Mouse (Mus musculus): ENCODE measurements around the gene Tspan14. TPM values are rescaled to one million over a fixed set of nuclear protein-coding genes. Genes with fewer than 3 reads are reported as not detected.

Gene Tspan14
- polyA plus RNA-seq, 1 experiment from 2014 or later: 44.6 TPM

DNA sequence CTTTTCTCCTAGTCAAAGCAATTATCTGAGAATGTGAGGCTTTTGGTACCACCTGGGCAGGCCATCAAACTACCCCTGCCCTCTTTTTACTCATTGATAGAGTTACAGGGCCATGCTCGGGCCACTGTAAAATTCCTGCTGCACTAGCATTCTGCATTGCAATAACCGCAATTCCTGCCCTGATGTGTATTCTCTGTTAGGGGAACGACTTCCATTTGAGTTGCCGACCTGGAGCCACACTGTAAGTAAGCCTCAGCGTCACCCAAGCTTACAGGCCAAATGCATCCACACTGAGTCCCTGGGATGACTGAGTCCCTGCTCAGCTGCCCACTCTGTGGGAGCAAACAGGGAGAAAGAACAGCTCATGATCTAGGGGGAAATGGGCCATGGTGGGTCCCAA, 35.0 kb upstream of the Tspan14 start:
- Histone ChIP-seq H3K4me1 (peaks cover 35% of the 10 kb centered on the region), H3K27me3 (replicated peaks) (no peaks in the 10 kb centered on the region), H3K36me3 (peaks cover 81% of the 10 kb centered on the region), H3K27ac (no peak overlapping the region), H3K9me3 (replicated peaks) (no peaks in the 10 kb centered on the region), H3K4me3 (no peak overlapping the region), H3K9ac (no peak overlapping the region), H3K4me2 (no peak overlapping the region)
- WGBS (ENCODE audit: insufficient replicate concordance): 79% methylated on average over 5 of the region's 5 CpGs
- ATAC-seq: no peak

DNA sequence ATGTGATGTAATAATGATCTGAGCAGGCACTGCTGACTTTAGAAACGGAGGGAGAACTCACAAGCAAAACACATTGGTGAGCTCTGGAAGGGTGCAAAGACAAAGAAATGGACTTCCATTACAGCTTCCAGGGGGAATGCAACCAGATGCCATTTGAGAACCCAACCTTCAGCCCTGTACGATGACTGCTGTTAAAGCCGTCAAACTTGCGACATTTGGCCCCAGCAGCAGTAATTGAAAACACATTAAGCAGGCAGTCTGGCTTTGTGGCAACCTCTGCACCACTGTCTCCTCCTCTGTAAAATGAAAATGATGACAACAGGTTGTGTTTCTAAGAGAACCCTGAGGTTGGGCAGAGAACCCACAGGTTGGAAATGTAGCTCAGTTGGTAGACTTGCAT, 34.2 kb upstream of the Tspan14 start:
- WGBS (ENCODE audit: insufficient replicate concordance): 81% methylated on average over 4 of the region's 4 CpGs
- Histone ChIP-seq H3K4me2 (no peak overlapping the region), H3K27me3 (replicated peaks) (no peaks in the 10 kb centered on the region), H3K4me3 (no peak overlapping the region), H3K27ac (no peak overlapping the region), H3K9me3 (replicated peaks) (no peaks in the 10 kb centered on the region), H3K4me1 (peaks cover 28% of the 10 kb centered on the region), H3K36me3 (peaks cover 88% of the 10 kb centered on the region), H3K9ac (no peak overlapping the region)
- ATAC-seq: no peak

DNA sequence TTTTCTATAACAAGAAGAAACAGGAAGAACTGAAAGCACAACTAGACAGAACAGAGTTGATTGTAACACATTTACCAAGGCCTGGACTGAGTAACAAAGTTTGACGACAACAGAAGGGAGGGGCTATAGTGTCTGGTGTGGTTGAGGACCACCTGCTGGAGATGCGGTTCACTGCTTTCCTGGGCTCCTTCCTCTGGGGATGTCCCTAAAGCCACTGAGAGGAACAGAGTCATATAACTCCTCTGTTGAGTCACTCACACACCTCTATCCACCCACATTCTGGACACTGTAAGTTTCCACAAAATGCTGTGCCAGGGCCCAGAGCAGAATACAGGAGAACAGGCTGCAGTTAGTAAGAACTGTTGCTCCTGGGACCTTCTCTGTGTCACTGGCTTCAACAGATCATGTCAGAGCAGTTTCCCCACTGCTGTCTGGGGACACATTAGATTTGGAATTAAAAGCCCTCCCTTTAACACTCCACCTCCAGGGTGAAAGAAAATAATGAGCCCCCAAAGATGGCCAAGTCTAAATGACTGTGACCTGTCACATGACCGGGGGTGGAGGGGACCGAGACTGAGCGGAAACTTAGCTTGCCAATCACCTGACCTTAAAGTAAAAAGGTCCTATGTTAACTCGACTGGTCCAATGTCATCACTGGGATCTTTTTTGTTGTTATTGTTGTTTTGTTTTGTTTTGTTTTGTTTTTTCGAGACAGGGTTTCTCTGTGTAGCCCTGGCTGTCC, 33.5 kb upstream of the Tspan14 start:
- Histone ChIP-seq H3K9me3 (replicated peaks) (no peaks in the 10 kb centered on the region), H3K9ac (no peak overlapping the region), H3K27me3 (replicated peaks) (no peaks in the 10 kb centered on the region), H3K36me3 (peaks cover 96% of the 10 kb centered on the region), H3K4me2 (no peak overlapping the region), H3K4me3 (no peak overlapping the region), H3K4me1 (peaks cover 25% of the 10 kb centered on the region), H3K27ac (no peak overlapping the region)
- ATAC-seq: no peak
- WGBS (ENCODE audit: insufficient replicate concordance): 77% methylated on average over 7 of the region's 7 CpGs

DNA sequence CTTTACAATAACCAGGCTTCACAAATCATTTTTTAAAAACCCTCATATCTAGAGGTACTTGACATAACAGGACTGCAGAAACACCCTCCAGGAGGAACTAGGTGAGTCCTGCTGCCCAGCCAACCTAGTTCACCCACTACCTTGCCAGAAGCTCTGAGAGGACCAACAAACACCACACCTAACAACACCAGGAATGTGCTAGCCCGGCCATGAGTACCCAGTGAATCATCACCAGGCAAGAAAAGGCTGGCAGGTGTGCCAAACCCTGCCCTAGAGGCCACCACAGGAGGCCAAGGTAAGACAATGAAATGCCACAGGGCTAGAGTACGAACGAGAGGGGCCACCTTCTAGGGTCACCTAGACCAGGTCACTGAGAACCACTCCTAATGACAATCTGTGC, 29.6 kb upstream of the Tspan14 start:
- Histone ChIP-seq H3K27ac (no peak overlapping the region; the same call in 1 of the 2 replicates), H3K27me3 (replicated peaks) (no peaks in the 10 kb centered on the region), H3K4me1 (peaks cover 44% of the 10 kb centered on the region), H3K9me3 (replicated peaks) (no peaks in the 10 kb centered on the region), H3K9ac (no peak overlapping the region), H3K4me3 (no peak overlapping the region), H3K36me3 (peaks cover 78% of the 10 kb centered on the region), H3K4me2 (no peak overlapping the region)
- no peak for ATAC-seq
- 81% methylated on average over 3 of the region's 3 CpGs for WGBS (ENCODE audit: insufficient replicate concordance)

DNA sequence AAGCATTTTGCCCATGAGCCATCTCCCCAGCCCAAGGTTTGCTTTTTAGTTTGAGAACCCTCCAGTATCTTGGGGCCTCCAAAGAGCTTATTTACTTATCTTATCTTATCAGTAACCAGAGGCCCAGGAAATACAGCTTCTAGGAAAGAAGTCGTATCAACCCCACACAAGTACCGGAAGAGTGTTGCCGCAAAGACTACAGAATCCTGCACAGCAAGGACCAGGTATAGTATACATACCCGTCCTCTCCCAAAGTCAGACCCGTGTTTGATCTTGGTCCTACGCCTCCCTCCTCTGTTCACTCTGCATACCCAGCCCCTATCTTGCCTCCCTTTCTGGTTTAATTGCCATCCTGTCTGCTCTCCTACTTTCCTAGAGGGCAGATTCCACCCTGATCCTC, 25.9 kb upstream of the Tspan14 start:
- ATAC-seq: peak; percentile 89
- Histone ChIP-seq H3K9ac (peak overlapping the region; percentile 68), H3K4me1 (peaks cover 78% of the 10 kb centered on the region), H3K4me3 (peak overlapping the region; percentile 44), H3K9me3 (replicated peaks) (no peaks in the 10 kb centered on the region), H3K27ac (peak overlapping the region; percentile 92), H3K27me3 (replicated peaks) (no peaks in the 10 kb centered on the region), H3K4me2 (peak overlapping the region; percentile 66), H3K36me3 (peaks cover 41% of the 10 kb centered on the region)
- WGBS (ENCODE audit: insufficient replicate concordance): 2% methylated on average over 6 of the region's 6 CpGs

DNA sequence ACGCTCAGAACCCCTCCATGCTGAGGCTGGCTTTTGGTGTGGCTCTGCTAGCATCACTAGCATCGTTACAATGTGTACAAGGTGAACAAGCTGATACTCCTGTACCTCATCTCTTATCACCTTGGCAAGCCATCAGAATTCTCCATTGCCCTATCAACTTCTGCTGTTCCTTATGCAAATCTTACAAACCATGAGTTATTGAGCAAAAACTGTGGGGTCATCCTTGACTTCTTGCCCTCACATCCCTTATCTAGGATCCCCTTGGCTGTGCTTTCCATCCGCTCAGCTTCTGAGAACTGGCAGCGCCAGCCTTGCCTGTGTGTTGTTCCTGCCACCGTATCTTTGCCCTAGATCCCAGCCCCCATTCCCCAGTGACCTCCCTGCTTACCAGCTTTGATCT, 22.2 kb upstream of the Tspan14 start:
- ATAC-seq: peak; percentile 46; the same call in 1 of the 2 replicates
- WGBS (ENCODE audit: insufficient replicate concordance): 40% methylated on average over 5 of the region's 5 CpGs
- H3K27me3 ChIP-seq (replicated peaks): no peaks in the 10 kb centered on the region
- peak overlapping the region; percentile 44 for H3K9ac ChIP-seq
- H3K9me3 ChIP-seq (replicated peaks): no peaks in the 10 kb centered on the region
- peaks cover 60% of the 10 kb centered on the region for H3K4me1 ChIP-seq
- H3K36me3 ChIP-seq: peaks cover 5% of the 10 kb centered on the region
- no peak overlapping the region for H3K4me3 ChIP-seq
- peak overlapping the region; percentile 75 for H3K27ac ChIP-seq
- peak overlapping the region; percentile 66 for H3K4me2 ChIP-seq

DNA sequence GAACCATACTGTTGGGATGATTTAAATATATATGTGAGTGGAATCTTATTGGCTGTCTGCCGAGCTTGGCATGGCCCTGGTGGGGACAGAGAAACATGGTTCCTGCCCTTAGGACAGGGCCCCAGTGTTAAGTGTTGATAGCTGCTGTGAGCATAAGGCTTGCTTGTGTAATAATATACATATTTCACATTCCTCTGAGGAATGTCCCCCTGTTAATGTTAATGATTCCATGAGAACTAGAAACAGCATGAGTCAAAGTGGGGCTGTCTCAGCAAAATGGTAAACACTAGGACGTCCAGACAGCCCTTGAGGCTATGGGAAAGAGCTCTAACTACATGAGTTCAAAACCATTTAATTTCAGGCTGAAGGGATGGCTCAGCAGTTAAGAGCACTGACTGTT, 20.6 kb upstream of the Tspan14 start:
- H3K9ac ChIP-seq: no peak overlapping the region
- H3K4me3 ChIP-seq: no peak overlapping the region
- H3K4me2 ChIP-seq: no peak overlapping the region
- peaks cover 44% of the 10 kb centered on the region for H3K4me1 ChIP-seq
- no peaks in the 10 kb centered on the region for H3K27me3 ChIP-seq (replicated peaks)
- H3K27ac ChIP-seq: no peak overlapping the region
- no peak for ATAC-seq
- H3K36me3 ChIP-seq: no peaks in the 10 kb centered on the region
- H3K9me3 ChIP-seq (replicated peaks): no peaks in the 10 kb centered on the region
- 83% methylated on average over 2 of the region's 2 CpGs for WGBS (ENCODE audit: insufficient replicate concordance)

DNA sequence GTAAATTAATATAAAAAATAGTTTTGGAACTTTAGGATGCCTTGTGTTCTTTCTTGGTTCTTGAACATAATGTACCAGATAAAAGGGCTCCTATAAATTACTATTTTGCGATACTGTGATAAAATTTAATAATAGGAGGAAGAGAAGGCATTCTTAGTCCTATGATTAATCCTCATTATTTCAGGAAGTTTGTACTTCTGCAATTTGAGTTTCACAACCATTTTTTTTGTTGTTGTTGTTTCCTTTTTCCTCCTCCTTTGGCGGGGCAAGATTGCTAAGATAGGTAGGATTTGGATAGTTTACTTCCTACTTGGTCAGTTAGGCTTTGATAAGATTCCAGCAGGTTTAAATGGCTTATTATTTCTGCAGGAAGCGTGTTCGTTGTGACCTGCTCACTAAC, 19.0 kb upstream of the Tspan14 start:
- ATAC-seq: no peak
- no peak overlapping the region for H3K9ac ChIP-seq

DNA sequence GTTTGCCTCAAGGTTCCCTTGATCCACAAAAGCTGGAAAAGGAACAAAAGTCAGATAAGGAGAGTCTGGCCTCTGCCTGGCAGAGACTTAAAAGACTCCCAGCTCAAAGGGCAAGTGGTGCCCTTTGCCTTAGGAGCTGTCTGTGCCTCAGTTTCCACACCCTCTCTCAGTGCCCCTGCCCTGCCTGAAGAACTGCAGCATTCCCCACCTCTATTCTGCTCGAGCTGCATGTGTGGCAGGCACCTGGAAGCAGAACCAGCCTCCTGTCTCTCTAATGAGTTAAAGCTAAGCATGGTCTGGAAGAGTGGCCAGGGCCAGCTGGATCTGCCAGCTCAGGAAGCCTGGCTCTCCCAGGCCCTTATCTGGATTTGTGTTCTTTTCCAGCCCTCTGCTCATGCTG, 13.1 kb upstream of the Tspan14 start:
- ATAC-seq: no peak
- Histone ChIP-seq H3K4me1 (peaks cover 12% of the 10 kb centered on the region), H3K9me3 (replicated peaks) (no peaks in the 10 kb centered on the region), H3K27me3 (replicated peaks) (no peaks in the 10 kb centered on the region), H3K4me3 (no peak overlapping the region), H3K27ac (0 out of 2 replicates have a peak overlapping the region, but pooled peaks have one; percentile 39), H3K4me2 (no peak overlapping the region), H3K36me3 (no peaks in the 10 kb centered on the region), H3K9ac (no peak overlapping the region)
- 39% methylated on average over 1 of the region's 1 CpGs for WGBS (ENCODE audit: insufficient replicate concordance)

More for the DNA sequence above, 19.0 kb upstream of the Tspan14 start:
- no peak overlapping the region for H3K4me3 ChIP-seq
- peaks cover 28% of the 10 kb centered on the region for H3K4me1 ChIP-seq
- H3K27ac ChIP-seq: no peak overlapping the region
- 68% methylated on average over 4 of the region's 4 CpGs for WGBS (ENCODE audit: insufficient replicate concordance)
- H3K9me3 ChIP-seq (replicated peaks): no peaks in the 10 kb centered on the region
- no peak overlapping the region for H3K4me2 ChIP-seq
- no peaks in the 10 kb centered on the region for H3K27me3 ChIP-seq (replicated peaks)
- H3K36me3 ChIP-seq: no peaks in the 10 kb centered on the region

DNA sequence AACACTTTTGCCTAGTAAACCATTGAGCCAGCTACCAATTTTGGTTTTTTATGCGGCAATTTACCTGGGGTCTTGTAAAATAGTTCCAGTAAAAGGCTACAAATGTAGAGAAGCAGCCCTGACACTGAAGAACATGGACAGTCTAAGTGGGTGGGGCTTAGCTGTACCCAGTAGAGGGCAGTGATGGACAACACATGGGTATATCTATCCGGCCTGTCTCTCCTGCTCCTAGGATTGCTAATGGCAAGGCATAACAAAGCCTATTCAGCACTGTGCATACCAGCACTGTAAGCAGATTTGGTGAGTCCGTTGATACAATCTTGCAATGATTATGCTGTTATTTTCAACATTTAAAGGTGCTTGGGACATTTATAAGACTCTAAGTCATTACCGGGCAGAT, 12.4 kb upstream of the Tspan14 start:
- WGBS (ENCODE audit: insufficient replicate concordance): 46% methylated on average over 4 of the region's 4 CpGs
- Histone ChIP-seq H3K36me3 (no peaks in the 10 kb centered on the region), H3K4me3 (no peak overlapping the region), H3K4me1 (peaks cover 12% of the 10 kb centered on the region), H3K4me2 (no peak overlapping the region), H3K9ac (no peak overlapping the region), H3K27ac (no peak overlapping the region), H3K9me3 (replicated peaks) (no peaks in the 10 kb centered on the region), H3K27me3 (replicated peaks) (no peaks in the 10 kb centered on the region)
- ATAC-seq: peak; percentile 84

DNA sequence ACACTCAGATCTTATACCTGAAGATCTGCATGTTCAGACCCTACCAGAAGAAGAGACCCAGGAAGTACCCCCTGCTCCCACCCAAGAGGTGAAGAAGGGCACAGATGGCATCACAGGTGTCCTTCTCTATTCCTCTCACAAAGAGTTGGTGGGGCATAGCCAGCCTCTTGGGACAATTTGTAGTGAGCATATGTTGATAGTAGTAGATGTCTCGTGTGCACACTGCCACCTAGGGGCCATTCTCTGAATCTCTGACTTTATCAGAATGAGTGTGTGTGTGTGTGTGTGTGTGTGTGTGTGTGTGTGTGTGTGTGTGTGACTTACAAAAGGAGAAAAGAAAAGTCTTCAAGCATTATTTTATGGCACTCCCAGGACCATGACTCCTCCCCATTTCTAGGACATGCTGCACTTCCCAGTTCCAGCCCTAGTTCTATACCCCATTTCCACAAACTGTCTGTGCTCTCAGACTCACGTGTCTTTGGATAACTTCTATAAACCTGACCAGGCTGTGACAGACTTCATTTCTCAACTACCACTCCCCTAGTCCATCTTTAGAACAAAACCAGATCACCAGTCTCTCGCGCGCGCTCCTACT, 8.6 kb upstream of the Tspan14 start:
- Histone ChIP-seq H3K36me3 (no peaks in the 10 kb centered on the region), H3K27me3 (replicated peaks) (0 out of 2 replicates have a peak, but pooled peaks cover 3% of the 10 kb centered on the region), H3K4me2 (no peak overlapping the region), H3K4me1 (peaks cover 17% of the 10 kb centered on the region), H3K9ac (no peak overlapping the region), H3K9me3 (replicated peaks) (no peaks in the 10 kb centered on the region), H3K27ac (no peak overlapping the region), H3K4me3 (no peak overlapping the region)
- peak; percentile 62 for ATAC-seq
- WGBS (ENCODE audit: insufficient replicate concordance): 70% methylated on average over 6 of the region's 6 CpGs

DNA sequence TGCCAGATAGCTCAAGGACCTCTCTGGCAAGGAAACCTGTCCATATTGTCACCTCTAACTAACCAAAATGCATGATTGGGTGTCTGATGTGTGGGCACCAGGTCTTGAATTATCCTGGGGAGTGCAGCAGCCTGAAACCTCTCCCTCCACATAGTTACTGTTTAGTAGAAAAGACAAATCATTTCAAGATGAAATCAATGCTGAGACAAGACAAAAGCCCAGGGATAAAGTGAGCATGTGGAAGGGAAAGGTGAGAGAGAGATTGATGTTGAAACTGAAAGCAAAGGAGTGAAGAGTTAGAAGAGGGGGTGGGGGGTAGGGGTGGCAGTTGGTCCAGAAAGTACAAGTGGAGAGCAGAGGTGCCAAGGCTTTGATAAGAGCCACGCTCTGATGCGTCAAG, 1.4 kb upstream of the Tspan14 start:
- ATAC-seq: no peak
- H3K4me3 ChIP-seq: no peak overlapping the region
- peaks cover 56% of the 10 kb centered on the region for H3K4me1 ChIP-seq
- no peaks in the 10 kb centered on the region for H3K36me3 ChIP-seq
- H3K27me3 ChIP-seq (replicated peaks): no peaks in the 10 kb centered on the region
- H3K9me3 ChIP-seq (replicated peaks): no peaks in the 10 kb centered on the region
- peak overlapping the region; percentile 95 for H3K4me2 ChIP-seq
- no peak overlapping the region for H3K9ac ChIP-seq
- 38% methylated on average over 2 of the region's 2 CpGs for WGBS (ENCODE audit: insufficient replicate concordance)
- H3K27ac ChIP-seq: no peak overlapping the region
